Mouse (Mus musculus): Measurements from ENCODE around the gene Sqstm1.
"Not testable (repeated sequence)": the region's sequence is repeated elsewhere in the genome, so short reads cannot be mapped to it uniquely, and the experiment has no call there.

Sqstm1 gene

GRCm38 (mm10) chr11:50207344-50207743 lies 3.3 kb downstream of the Sqstm1 start:
- DNase-seq: no peak

GRCm38 (mm10) chr11:50206037-50206436 lies 4.6 kb downstream of the Sqstm1 start:
- DNase-seq: no peak

- DNase-seq: no peak
Observed at GRCm38 (mm10) chr11:50205434-50205833, 5.2 kb downstream of the Sqstm1 start.

- no peak for DNase-seq
Observed at GRCm38 (mm10) chr11:50203302-50203827, 7.3 kb downstream of the Sqstm1 start.

- DNase-seq: no peak
Observed at GRCm38 (mm10) chr11:50201590-50201989, 9.0 kb downstream of the Sqstm1 start.

GRCm38 (mm10) chr11:50200613-50201012 lies 10.0 kb downstream of the Sqstm1 start:
- DNase-seq: no peak

- DNase-seq: no peak
Observed at GRCm38 (mm10) chr11:50198916-50199315, 11.7 kb downstream of the Sqstm1 start.

GRCm38 (mm10) chr11:50198219-50198846 lies 12.3 kb downstream of the Sqstm1 start:
- DNase-seq: no peak

- DNase-seq: no peak
Observed at GRCm38 (mm10) chr11:50197500-50197899, 13.1 kb downstream of the Sqstm1 start.

- DNase-seq: no peak
Observed at GRCm38 (mm10) chr11:50194793-50195192, 15.8 kb downstream of the Sqstm1 start.

GRCm38 (mm10) chr11:50194070-50194469 lies 16.6 kb downstream of the Sqstm1 start:
- DNase-seq: no peak

GRCm38 (mm10) chr11:50192278-50192677 lies 18.3 kb downstream of the Sqstm1 start:
- DNase-seq: no peak

GRCm38 (mm10) chr11:50190362-50190761 lies 20.3 kb downstream of the Sqstm1 start:
- no peak for DNase-seq

- DNase-seq: no peak
Observed at GRCm38 (mm10) chr11:50188682-50189081, 21.9 kb downstream of the Sqstm1 start.

- no peak for DNase-seq
Observed at GRCm38 (mm10) chr11:50184788-50185187, 25.8 kb downstream of the Sqstm1 start.

GRCm38 (mm10) chr11:50182702-50183101 lies 27.9 kb downstream of the Sqstm1 start:
- DNase-seq: no peak

GRCm38 (mm10) chr11:50180478-50181231 lies 30.0 kb downstream of the Sqstm1 start:
- no peak for DNase-seq

GRCm38 (mm10) chr11:50178532-50179488 lies 31.8 kb downstream of the Sqstm1 start:
- no peak for DNase-seq

- DNase-seq: no peak
Observed at GRCm38 (mm10) chr11:50177111-50177510, 33.5 kb downstream of the Sqstm1 start.

GRCm38 (mm10) chr11:50176351-50176750 lies 34.3 kb downstream of the Sqstm1 start:
- DNase-seq: no peak

- peak; percentile 96 to 99 for DNase-seq
Observed at GRCm38 (mm10) chr11:50174730-50175187, 35.9 kb downstream of the Sqstm1 start.

GRCm38 (mm10) chr11:50174111-50174729 lies 36.4 kb downstream of the Sqstm1 start, which contains the start of gene Mrnip:
Gene Mrnip (plus strand): TSS chr11:50174444.
- DNase-seq: not testable (repeated sequence)
